Mouse (Mus musculus) embryo, embryonic 11 days (tissue): ENCODE measurements around the gene Kdm2b.

Source experiments
- DNase-seq: peaks from one replicate; pipeline ENCODE4 v3.0.0-alpha.2; 2015

The Kdm2b gene

DNA sequence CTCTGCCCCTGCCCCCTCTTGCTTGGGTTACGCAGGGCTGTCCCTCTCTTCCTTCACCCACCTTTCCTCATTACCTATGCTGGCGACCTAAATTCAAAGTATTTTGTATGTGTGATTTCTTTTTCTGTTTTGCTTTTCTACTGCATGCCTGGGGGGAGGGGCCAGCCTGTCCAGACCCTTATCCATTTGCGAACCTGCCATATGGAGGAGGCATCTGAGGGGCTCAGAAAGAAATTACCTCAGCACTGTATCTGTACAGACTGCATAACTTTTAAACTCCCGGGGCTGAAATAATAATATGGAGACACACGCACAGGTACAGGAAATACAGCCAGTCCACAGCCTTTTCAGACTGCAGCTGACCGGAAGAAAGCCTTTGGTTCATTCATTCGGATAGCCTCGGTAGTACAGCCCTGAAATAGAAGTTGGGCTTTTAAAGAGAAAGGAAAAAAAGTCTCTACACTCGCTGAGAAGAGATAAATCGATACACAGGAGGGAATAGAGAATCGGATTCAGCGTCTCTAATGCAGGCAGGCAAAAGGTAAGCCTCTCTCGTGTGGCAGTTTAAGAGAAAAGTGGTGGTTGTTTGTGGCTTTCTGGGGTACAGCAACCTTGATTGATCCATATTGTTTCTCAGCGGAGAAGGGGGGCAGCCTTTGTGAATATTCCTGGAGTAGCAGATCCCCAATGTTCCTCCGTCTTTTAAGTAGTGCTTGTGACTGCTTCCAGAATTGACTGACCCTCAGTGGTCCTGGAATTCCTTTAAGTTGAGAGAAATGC, at the start of gene Kdm2b:
Gene Kdm2b (minus strand): TSS at position 273 of the 780 bp plus-strand sequence.
- peak; percentile 54 for DNase-seq

DNA sequence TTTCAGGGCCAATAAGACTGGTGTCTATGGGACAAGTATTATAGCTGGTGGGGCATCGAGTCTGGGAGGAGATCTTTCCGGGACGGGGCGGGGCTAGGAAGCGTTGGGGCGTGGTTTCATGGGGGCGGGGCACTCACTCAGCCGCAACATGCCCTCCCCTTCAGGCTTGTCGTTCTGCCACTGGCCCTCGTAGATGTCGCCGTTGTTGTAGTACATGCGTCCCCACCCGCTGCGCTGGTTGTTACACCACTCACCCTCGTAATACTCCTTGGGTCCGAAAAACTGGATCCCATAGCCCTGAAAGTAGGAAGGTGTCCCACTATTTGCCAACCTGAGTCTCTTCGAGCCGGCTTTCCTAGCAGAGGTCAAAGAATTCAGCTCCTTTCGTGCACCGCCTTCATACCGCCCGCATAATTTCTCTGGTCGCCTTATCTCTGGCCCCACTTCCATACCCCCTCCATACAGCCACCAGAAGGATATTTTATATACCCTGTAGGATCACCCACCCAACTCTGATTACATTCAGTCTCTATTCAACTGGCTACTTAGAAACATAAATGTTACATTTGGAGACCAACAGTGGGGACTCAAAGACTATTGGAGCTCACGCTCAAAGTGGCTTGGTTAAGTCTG, 49.6 kb upstream of the Kdm2b start:
- DNase-seq, result peak; percentile 68

DNA sequence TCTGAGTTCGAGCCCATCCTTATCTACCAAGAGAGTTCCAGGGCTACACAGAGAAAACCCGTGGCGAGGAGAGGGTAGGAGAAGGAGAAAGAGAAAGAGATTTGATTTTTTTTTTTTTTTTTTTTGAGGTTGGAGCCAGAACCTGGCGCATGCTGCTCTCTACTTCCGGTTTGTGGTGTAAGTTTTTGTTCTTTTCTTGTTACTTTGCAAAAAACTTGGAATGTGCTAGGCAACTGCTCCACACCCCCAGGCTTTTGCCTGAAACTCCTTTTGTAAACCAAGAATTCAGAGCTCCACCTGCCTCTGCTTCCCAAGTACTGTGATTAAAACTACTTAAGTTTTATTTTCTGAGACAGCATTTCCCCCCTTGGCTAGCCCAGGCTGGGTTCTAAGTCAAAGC, 48.5 kb upstream of the Kdm2b start:
- DNase-seq, result no peak

DNA sequence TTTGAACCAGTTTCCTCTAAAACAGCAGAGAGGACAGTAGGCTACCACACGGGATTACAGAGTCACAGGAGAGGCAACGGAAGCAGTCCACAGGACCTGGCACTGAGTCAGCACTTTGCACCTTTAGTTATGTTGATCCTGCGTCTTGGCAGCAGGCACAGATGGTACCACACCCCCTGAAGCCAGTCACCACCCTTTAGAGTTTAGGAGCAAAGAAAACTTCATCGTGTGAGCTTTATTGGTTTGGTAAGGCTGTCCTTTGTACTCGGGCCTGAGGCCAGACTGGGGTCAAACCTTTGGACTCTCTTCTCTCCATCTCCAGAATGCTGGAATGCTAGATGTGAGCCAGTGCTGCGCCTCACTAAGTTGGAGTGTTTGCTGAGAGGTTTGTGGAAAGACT, 45.9 kb upstream of the Kdm2b start:
- no peak for DNase-seq

DNA sequence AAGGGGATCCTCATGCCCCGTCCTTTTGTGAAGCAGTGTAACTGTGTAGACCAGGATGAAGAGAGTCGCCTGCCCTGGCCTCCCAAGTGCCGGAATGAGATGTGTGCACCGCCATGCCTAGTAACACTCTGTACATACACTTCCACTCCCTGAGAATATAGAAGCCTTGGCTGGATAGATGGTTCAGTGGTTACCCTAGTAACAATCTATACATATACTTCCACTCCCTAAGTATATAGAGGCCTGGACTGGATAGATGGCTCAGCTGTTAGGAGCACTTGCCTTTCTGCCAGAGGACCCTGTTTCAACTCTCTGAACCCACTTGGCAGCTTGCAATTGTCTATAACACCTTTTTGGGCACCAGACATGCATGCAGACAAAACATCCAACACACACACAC, 45.5 kb upstream of the Kdm2b start:
- DNase-seq, result no peak

DNA sequence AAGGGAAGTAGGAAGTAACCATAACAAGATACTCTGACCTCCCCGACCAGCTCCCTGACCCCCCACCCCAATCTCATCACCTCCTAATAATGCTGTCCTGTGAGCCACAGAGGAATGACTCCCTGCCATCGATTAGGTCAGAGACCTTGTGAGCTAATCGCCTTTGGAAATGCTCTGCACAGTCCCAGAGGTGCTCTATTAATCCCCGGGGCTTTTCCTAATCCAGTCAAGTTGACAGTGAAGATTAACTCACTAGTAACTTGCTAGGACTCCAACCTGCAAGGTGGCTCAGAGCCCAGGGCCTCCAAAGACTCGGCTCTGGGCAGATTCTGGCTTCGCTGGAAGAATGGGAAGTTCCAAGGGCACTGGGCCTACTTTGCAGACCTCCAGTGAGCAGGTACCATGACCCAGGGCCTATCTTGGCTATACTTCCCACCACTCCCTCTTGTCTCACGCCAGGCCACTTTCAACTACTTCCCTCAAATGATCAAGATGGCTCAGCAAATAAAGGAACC, 44.1 kb upstream of the Kdm2b start:
- no peak for DNase-seq

DNA sequence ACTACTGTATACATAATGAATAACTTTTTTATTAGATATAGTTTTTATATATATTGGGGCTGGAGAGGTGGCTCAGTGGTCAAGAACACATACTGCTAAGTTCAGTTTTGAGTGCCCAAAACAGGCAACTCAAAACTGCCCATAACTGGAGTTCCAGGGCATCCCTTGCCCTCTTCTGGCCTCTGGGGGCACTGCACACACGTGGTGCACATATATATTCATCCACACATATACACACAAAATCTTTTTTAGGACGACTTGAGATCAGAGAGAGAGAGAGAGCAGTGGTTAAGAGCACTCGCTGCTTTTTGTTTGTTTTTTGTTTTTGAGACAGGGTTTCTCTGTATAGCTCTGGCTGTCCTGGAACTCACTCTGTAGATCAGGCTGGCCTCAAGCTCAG, 41.7 kb upstream of the Kdm2b start:
- DNase-seq, result no peak

DNA sequence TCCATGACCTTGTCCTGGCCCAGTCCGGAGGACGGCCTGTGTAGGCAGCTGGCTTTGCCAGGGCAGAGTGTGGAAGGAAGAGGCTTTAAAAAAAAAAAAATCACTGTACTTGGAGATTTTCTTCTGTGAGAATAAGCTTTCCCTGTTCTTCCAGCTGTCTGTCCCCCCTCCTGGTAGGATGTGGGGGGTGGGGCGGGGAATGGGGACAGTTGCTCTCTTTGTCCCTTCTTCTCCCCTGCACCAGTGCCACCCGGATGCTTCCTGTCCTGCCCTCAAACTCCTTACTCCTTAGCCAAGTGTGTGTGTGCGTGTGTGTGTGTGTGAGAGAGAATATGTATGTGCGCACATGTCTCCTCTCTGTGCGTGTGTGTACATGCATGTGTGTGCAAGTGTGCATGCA, 40.1 kb upstream of the Kdm2b start:
- no peak for DNase-seq

DNA sequence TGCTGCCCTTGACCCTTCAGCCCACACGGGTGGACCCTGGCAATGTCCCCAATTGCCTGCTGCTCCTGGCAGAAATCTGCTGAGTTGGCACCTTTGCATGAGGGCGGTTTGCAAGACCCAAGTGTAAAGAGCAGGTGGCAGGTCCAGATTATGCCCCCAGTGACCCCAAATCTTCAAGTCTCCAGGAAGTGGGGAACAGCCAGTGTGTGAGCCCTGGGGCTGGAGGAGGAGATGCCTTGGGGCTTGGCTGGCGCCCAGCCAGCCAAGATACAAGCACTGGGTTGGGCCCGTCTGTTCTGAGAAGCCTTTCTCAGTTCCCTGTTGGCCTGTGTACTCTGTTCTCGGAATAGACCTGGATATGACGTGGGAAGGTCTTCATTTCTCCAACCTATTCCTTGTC, 37.8 kb upstream of the Kdm2b start:
- no peak for DNase-seq

DNA sequence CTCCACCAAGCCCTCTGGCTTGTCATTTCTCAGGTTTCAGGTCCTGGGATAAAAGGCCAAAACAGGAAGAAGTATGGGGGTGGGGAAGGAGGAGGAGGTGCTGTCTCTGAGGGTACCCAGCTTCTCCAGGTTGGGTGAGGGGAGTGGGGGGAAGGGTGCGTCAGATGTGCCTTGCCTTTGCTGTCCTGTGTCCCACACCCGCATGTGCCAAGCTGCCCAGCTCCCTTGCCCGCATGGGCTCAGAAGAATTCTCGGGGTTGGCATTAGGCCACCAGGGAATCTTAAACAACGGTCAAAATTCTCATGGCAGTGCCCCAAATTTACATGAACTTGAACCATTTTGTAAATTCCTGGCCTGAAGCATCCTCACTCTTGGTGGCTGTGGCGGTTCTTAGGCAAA, 36.8 kb upstream of the Kdm2b start:
- DNase-seq, result no peak

DNA sequence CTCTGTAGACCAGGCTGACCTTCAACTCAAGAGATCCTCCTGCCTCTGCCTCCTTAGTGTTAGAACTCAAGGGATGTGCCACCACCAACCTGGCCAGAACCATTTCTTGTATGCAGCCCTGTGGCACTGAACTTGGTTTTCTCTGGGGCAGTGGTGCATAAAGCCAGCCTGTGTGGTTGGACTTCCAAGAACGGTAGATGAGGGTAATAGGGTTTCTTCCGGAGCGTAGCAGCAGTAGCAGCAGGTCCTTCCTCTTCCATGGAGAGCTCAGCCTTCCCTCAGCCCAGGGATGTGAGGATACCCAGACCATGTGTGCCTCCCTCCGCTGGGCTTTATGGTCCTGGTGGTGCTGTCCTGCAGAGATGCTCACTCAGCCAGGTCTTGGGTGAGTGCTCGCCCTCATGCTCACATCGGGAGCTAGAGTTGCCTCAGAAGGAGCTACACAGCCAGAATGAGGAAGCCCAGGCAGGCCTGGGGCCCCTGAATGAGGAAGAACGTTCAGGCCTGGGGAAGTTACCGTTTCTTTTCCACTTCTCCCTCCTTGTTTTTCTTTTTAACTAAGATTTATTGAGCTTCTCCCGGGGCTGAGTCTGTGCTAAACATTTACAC, 35.4 kb upstream of the Kdm2b start:
- no peak for DNase-seq

DNA sequence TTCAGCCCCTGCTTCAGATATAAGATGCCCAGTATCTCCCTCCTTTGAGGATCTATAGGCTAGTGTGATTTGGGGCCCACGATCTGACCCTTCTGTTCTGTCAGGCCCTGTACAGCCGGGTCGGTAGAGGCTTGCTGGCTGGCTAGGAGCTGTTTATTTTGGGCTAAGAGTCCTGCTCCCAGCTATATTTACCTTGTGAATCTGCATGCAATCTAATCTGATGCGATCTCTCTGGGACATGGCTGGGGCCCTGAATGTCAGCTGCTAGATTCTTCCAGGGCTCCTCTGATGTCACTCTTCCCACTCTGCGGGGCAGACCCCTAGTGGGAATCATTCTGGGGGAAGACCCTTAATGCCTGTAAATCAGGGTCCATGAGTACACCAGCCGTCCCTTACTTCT, 34.7 kb upstream of the Kdm2b start:
- DNase-seq, result no peak

DNA sequence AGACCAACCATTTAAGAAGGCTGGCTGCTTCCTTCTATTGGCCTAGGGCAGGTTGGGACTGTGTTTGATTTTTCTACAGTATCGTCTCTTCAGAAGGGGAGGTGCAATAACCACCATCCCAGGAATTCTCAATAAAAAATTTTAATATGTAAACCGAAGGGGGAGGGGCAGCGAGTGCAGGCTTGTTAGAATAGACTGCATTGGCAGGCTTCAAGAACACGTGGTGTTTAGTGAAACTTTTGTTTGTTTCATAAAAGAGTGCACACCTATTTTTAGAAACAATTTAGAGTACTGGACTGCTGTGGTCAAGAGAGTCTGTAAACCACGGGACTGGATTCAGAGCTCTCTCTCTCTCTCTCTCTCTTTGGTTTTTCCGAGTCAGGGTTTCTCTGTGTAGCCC, 33.4 kb upstream of the Kdm2b start:
- no peak for DNase-seq

DNA sequence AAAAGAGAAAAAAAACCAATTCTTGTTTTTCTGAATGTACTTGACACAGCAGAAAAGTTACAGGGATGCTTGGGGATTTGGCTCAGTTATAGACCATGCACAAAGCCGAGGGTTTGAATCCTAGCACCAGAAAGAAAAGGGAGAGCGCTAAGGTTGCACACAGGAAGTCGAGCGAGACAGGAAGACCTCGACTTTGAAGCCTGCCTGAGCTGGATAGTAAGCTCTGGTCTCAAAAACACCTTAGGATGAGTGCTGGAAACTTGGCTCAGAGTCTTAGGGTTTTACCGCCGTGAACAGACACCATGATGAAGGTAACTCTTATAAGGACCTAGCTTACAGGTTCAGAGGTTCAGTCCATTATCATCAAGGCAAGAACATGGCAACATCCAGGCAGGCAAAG, 31.8 kb upstream of the Kdm2b start:
- no peak for DNase-seq

DNA sequence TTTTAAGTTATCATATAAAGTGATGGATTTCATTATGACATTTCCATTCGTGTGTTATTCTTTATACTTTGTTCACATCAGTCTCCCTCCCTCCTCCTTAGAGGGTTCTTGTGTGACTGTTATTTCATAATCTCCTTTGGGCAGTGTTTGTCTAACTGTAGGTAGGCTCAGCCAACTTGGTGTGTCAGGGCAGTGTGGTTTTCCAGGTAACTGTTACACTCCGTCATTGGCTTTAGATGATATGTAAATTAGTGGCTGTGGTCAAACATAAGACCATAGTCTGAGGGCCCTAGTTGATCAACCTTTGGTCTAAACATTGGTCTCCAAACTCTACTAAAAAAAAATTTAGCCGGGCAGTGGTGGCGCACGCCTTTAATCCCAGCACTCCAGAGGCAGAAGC, 30.8 kb upstream of the Kdm2b start:
- no peak for DNase-seq

DNA sequence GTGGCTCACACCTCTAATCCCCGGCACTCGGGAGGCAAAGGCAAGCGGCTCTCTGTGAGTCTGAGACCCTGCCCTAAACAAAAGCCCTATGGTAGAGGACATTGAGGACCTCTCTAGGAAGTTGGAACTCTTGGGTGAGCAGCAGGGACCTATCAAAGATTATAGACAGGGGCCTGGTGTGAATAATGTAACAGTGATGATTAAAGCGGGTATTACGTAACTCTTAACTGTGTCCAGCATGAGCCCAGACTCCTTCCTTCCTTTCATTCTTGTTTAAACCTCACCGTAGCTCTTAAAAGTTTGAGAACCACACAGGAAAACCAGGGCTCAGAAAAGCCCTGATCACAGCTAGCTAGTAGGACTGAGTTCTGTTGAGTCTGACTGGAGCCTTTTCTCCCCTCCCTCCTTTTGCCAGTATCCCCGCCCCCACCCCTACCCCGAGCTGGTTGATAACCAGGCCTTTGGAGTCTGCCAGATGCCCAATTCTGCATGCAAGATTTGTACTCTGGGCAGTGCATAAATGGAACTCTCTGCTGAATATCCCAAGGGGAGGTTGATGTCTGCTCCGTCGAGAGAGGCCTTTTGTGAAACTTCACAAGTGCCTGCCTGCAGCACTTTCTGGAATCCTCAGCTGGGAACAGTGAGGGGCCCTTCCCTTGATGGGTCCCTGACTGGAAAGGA, 29.9 kb upstream of the Kdm2b start:
- DNase-seq, result no peak

DNA sequence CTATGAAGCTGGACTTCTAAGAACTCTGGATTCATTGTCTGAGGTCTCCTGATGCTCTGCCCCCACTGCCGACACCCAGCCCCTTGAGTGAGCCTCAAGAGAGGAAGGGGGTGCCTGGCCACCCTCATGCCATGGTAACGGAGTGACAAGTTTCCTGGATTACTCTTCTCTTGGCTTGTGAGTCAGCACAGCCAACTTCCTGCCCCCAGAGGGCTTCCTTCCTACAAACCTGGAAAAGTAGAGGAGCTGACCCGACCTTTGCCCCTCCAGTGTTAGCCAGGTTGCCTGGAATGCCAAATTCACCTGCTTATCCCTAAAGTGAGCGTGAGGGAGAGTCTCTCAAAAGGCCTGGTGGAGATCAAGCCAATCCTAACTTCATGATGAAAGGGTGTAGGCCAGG, 27.9 kb upstream of the Kdm2b start:
- no peak for DNase-seq

DNA sequence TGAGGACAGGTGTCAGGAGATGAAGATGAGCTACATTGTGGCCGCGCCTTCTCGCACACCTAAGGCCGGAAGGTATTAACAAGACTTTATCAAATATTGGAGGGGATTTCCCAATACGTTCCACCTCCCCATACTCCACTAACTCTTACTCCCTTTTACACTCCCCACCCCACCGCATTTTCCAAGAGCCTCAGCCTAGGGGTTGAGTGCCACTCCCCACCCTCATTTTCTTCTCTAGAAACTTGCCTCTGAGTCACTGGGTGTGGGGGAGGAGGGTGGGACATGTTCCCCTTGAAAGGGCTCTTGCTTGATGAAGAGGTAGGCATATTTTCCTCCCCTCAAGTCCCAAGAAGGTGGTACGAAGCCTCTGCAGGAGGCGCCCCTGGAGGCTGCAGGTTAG, 26.3 kb upstream of the Kdm2b start:
- DNase-seq, result no peak

DNA sequence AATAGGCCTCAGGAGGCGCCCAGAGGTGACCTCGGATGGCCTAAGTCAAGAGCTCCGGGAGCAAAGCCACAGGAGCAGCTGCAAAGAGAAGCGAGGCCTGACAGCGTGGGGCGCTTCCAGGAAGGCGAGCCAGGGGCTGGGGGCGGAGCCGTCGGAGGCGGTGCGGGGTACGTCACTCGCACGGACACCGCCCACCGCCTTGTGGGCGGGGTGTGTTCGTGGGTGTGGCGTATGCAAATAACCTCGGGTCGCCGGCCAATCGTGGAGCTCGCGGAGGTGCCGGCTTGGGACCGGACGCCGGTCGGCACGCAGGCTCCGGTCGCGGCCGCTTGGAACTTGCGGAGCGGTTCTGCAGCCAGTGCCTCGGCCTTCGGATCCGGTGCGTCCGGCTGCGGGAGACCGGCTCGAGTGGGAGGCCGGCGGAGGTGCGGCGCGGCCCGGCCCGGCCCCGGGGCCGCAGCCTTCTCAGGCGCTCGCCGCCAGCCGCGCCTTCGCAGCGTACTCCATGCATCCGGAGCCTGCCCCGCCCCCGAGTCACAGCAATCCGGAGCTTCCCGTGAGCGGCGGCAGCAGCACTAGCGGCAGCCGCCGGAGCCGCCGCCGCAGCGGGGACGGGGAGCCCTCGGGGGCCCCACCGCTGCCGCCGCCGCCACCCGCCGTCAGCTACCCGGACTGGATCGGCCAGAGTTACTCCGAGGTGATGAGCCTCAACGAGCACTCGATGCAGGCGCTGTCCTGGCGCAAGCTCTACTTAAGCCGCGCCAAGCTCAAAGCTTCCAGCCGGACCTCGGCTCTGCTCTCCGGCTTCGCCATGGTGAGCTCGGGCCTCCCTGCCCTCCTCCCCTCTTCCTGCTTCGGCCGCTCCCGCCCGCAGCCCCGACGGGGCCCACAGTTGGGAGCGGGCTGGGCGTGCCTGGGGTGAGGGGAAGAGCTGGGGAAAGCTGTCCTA, 25.4 kb upstream of the Kdm2b start, which contains the start of gene Orai1:
Gene Orai1 (plus strand): TSS at position 322 of the 949 bp plus-strand sequence.
- peak; percentile 98 for DNase-seq

DNA sequence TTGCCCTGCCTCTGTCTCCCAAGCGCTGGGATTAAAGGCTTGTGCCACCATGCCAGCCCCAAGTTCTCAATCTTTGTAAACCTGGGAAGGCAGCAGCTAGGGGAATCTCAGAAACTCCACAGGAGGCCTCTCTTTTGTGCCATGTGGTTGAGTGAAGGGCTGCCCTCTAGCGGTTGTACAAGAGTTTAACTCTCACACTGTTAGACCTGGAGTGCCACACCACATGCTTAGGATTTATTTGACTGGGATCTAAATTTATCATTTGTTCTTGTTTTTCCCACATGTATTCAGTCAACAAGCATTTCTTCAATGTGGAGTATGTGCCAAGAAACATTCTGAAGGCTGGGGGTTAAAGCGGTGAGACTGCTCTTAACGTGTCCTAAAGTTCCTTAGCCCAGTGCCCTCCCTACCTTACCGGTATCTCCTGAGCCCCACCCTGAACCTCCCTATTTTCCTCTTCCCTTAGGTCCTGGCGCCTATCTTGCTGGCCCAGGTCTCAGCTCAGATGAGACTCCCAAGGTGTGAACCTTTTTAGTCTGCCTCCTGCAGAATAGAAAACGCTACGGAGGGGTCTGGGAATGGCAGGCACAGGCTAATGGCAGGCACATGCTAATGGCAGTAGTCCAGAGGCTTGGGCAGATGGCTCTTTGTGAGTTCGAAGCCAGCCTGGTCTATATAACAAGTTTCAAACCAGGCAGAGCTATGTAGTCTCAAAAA, 24.1 kb upstream of the Kdm2b start:
- peak; percentile 89 for DNase-seq

DNA sequence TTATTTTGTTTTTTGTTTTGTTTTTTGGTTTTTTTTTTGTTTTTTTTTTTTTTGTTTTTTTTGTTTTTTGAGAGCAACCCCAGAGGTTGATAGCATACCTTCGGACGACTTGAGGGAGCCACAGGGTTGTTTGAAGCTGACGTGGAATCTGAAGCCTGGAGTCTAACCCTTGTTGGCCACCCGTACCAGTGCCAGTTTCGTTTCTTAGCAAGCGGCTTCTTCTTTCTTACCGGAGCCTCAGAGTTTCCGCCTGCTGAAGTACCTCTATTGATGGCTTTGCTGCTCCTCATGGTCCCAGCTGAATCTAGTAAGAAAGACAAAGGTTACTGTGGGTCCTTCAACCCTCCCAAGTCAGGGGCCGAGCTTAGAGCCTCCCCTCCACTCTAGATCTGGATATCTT, 22.1 kb upstream of the Kdm2b start:
- DNase-seq, result no peak

DNA sequence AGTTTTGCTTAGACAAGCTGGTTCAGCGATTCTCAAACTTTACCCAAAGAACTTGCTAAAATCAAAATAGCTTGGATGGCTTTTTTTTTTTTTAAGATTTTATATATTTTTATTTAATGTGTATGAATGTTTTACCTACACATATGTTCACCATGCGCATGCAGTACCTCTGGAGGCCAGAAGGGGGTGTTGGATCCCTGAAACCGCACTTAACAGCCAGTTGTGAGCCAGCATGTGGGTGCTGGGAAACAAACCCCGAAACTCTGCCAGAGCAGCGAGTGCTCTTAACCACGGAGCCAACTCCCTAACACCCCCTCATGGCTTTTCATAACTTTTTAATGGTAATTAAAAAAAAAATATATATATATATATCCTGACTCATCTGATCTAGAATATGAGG, 21.2 kb upstream of the Kdm2b start:
- DNase-seq, result no peak
